Mouse (Mus musculus) heart, adult 8-10 months (tissue): ENCODE measurements around the gene Ciao2b. TPM values are rescaled to one million over a fixed set of nuclear protein-coding genes. Genes with fewer than 3 reads are reported as not detected.

Experiments used
- total RNA-seq, 4 experiments: library from RNA; stranded (reverse); gene quantifications; 2 replicates each; pipeline ENCODE4 v1.2.4; 2022

Gene Ciao2b
- total RNA-seq, 4 experiments from 2014 or later, result 65.5 to 84.7 (median 73.7) TPM

Other genes with a start within 250 kb of the Ciao2b start
- gene Cmtm4, start 246.2 kb downstream of the Ciao2b start, total RNA-seq, result 10 to 100 TPM; 10.7 to 11.8 (median 11.0) TPM
- gene Dync1li2, start 198.9 kb downstream of the Ciao2b start, total RNA-seq, result 100 to 1,000 TPM in 2 of 4 experiments, 10 to 100 TPM in 2; 80.4 to 113 (median 96.5) TPM
- not detected for gene Terb1, start 132.1 kb downstream of the Ciao2b start, total RNA-seq
- gene Nae1, start 107.3 kb downstream of the Ciao2b start, total RNA-seq, result 10 to 100 TPM; 28.5 to 32.0 (median 29.9) TPM
- 1 to 10 TPM; 2.6 to 4.4 (median 3.2) TPM for gene Car7, start 107.3 kb downstream of the Ciao2b start, total RNA-seq
- 10 to 100 TPM; 24.1 to 44.1 (median 34.9) TPM for gene Pdp2, start 50.5 kb downstream of the Ciao2b start, total RNA-seq
- gene Cdh16, start 17.6 kb downstream of the Ciao2b start, total RNA-seq, result 1 to 10 TPM; 3.7 to 8.2 (median 6.5) TPM
- gene Rrad, start 10.6 kb downstream of the Ciao2b start, total RNA-seq, result 100 to 1,000 TPM; 215 to 381 (median 317) TPM
- gene Ces2a, start 92.0 kb upstream of the Ciao2b start, total RNA-seq, result not detected
- gene Ces2b, start 189.6 kb upstream of the Ciao2b start, total RNA-seq, result under 1 TPM; 0.40 to 0.62 (median 0.51) TPM
- gene Ces2c, start 205.1 kb upstream of the Ciao2b start, total RNA-seq, result not detected